Mouse (Mus musculus): ENCODE results near the gene Cpz. TPM values are rescaled to one million over a fixed set of nuclear protein-coding genes. Genes with fewer than 3 reads are reported as not detected.

Gene Cpz
- polyA plus RNA-seq, 1 experiment from 2014 or later: 0.12 TPM

DNA sequence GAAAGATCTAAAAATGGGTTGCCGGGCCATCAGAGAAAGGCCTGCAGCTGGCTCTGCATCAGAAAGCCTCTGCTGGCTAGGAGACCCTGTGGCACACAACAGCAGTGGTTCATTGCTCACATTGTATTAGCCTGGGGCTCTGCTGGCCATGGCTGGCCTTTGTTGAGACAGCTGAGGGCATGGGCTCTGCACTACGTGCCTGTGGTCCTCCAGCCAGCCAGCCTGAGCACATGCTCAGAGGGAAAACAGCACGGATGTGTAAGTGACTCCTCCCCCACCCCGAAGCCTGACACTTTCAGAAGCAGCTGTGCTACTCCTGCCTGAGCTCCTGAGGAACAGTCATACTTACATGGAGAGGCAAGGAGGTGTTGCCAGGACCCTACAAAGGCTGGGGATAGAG is 46.0 kb downstream of the Cpz start:
- ChIA-PET CTCF (interaction anchor here (0.8 to 1.4 kb wide), 2 partner anchors 10 to 118 kb away, joined by 3 to 4 read pairs; no protein-coding TSS in a partner anchor), POLR2A (interaction anchor here (0.6 kb wide), 1 partner anchor 13 kb away, joined by 3 read pairs; no protein-coding TSS in a partner anchor)
- DNase-seq (ENCODE audit: low read depth, low spot score) (no peak), ATAC-seq (no peak)
- no peak for TF ChIP-seq CTCF (IDR thresholded peaks at IDR 0.05)
- peaks cover 18% of the 10 kb centered on the region for H3K27me3 ChIP-seq
- in situ Hi-C loops (cut with MboI; ENCODE audit: low pct_unique_long_range_greater_than_20kb): no loop called here

DNA sequence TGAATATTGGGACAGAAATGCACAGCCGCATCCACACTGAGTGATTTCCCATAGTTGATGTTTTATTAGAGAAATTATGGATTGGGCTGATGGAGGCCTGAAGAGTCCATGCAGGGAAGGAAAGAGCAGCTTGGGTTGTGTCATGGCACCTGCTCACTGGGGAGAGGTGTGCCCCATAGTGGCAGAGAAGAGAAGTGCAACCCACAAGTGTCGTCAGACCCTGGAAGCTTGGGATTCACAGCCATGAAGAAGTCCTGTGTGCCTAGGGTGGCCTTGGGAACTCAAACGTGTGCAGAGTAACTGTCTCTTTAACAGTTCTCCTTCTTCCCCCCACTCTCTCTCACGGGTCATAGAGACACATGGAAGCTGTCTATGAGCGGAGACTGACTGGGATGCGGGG is 50.3 kb downstream of the Cpz start:
- no peak for DNase-seq (ENCODE audit: low read depth, low spot score)
- TF ChIP-seq CTCF (IDR thresholded peaks at IDR 0.05): no peak
- in situ Hi-C loops (cut with MboI; ENCODE audit: low pct_unique_long_range_greater_than_20kb): no loop called here
- ChIA-PET POLR2A (no interaction called here), CTCF (no interaction called here)
- ATAC-seq: no peak
- peaks cover 42% of the 10 kb centered on the region for H3K27me3 ChIP-seq

DNA sequence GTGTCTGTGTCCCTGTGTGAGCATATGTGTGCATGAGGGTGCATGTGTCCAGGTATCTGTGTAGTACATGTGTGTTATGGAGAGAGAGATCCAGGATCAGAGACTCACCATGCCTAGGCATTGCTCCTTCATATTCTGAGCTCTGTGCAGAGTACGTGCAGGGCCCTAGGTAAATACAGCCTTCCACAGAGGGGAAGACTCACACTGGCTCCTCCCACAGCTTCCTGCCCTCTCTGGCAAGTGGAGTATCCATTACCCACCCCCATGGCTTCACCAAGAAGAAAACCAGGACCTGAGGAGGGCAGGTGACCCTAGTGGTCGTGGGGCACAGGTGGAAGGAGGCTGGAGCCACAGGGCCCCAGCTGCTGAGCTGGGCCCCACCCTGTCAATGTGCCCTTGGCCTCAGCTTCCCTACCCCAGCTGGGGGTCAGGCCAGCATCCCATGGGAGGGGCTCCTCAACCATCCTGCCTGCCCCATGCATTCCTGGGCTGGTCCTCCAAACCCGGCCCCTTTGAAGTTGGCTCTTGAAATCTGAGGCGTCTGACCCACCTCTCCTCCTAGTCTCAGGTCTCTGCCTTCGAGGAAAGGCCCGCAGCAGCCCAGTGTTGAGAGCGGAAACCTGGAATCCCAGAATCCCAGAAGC is 54.5 kb downstream of the Cpz start:
- in situ Hi-C loops (cut with MboI; ENCODE audit: low pct_unique_long_range_greater_than_20kb): no loop called here
- ChIA-PET CTCF (no interaction called here), POLR2A (no interaction called here)
- ATAC-seq (no peak), DNase-seq (ENCODE audit: low read depth, low spot score) (no peak)
- peaks cover 71% of the 10 kb centered on the region for H3K27me3 ChIP-seq
- TF ChIP-seq CTCF (IDR thresholded peaks at IDR 0.05): no peak

DNA sequence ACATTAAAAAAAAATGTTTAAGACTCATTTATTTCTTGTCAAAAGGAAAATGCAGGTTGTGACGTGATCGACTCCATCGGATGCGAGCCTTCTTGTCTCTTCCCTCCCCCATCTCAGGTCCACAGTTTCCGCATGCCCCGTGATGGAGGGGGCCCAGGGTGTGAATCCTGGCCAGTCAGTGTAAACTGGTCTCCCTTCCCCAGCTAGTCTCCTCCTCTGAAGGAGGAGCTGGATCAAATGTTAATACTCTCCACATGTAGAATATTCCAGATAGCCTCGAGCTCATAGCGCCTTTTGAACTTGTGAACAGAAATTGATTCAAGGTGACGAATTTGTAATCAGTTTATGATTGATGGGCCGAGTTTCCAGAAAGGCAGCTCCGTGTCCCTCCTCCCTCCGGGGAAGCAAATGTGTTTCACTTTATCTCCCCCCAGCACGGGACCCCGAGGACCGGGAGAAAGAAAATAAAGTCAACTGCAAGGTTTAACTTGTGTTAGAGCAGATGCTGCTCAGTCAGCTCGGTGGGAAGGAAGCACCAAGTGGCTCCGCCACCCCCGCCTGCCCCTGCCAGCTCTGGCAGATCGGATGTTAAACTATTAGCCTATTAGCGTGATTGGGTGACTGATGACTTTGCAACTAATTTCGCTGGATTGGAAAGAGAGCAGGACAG is 59.4 kb downstream of the Cpz start:
- POLR2A ChIA-PET: no interaction called here
- H3K27me3 ChIP-seq: peaks cover 91% of the 10 kb centered on the region
- no peak for TF ChIP-seq CTCF (IDR thresholded peaks at IDR 0.05)
- ATAC-seq: no peak
- in situ Hi-C loops (cut with MboI; ENCODE audit: low pct_unique_long_range_greater_than_20kb): no loop called here
- no peak for DNase-seq (ENCODE audit: low read depth, low spot score)
- CTCF ChIA-PET: no interaction called here

DNA sequence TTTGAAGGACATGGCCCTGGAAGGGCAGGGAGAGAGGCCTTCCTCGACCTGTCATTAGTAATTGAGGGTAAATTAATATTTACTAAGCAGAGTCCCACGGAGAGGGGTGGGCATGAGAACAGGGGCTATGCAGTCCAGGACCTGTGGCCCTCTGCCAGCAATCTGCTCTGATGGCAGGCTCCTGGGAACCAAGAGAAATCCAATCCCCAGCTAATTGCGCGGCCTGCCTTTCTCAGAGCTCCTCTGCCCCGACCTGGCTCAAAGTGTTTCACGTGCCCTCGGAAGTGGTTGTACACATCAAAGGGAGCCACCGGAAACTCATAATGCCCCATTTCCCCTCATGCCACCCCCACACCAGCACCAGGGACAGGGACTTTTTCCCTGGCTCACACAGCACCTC is 63.4 kb downstream of the Cpz start:
- no peak for TF ChIP-seq CTCF (IDR thresholded peaks at IDR 0.05)
- ATAC-seq (no peak), DNase-seq (ENCODE audit: low read depth, low spot score) (no peak)
- in situ Hi-C loops (cut with MboI; ENCODE audit: low pct_unique_long_range_greater_than_20kb): no loop called here
- ChIA-PET POLR2A (no interaction called here), CTCF (no interaction called here)
- peaks cover 79% of the 10 kb centered on the region for H3K27me3 ChIP-seq

DNA sequence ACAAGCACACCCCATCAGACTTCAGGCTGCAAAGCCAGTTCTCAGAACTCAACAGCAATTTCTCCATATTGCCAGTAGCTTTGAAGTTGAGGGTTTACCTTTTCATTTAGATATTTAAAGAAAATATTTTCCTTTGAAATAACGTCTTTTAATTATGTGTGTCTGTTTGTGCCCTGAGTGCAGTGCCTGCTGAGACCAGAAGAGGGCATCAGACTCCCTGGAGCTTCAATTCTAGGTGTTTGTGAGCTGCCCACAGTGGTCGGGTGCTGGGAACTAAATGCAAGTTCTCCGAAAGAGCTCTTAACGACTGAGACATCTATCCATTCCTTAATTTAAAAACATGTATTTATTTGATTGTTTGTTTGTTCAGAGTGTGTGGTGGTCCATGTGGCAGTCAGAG is 65.7 kb downstream of the Cpz start:
- TF ChIP-seq CTCF (IDR thresholded peaks at IDR 0.05): no peak
- in situ Hi-C loops (cut with MboI; ENCODE audit: low pct_unique_long_range_greater_than_20kb): no loop called here
- H3K27me3 ChIP-seq: peaks cover 63% of the 10 kb centered on the region
- ChIA-PET POLR2A (no interaction called here), CTCF (no interaction called here)
- DNase-seq (ENCODE audit: low read depth, low spot score) (no peak), ATAC-seq (no peak)

DNA sequence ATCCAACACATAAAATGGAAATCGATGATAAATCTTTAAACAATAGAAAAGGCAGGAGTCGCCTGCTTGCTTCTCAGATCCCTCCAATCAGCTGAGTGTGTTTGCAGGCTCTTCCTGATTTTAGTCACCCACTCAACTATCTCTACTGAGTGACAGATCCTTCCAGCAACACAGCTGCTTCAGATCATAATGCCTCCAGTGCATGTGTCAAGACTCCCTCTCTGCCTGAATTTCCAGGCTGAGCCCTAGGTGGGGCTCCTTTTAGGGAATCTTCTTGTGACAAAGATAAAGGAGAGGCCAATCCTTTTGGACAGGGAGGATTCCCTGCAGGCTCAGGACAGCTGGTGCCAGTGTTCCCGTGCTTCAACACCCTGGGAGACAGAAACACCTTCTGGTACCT is 67.2 kb downstream of the Cpz start:
- no peak for TF ChIP-seq CTCF (IDR thresholded peaks at IDR 0.05)
- ATAC-seq (no peak), DNase-seq (ENCODE audit: low read depth, low spot score) (no peak)
- H3K27me3 ChIP-seq: peaks cover 56% of the 10 kb centered on the region
- CTCF ChIA-PET: interaction anchor here (1.0 to 1.7 kb wide), 2 partner anchors 18 to 55 kb away, joined by 3 read pairs; no protein-coding TSS in a partner anchor
- in situ Hi-C loops (cut with MboI; ENCODE audit: low pct_unique_long_range_greater_than_20kb): no loop called here
- POLR2A ChIA-PET: no interaction called here

DNA sequence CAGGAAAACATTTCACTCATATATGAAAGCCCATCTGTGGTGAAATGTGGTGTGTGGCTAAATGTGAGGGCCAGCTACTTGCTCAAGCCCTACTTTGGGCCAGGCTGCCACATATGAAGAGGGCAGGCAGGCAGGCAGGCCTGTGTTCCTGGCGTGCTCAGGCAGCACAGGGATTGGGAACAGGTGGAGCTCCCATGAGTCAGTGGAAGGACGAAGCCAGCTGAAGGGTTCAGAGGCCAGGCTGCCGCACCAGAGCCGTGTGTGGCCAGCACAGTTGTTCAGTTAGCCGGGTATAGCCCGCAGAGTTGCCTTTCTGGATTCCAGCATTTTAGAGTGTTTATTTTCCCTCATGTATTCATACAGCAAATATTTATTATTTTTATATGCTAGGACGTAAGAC is 68.1 kb downstream of the Cpz start:
- in situ Hi-C loops (cut with MboI; ENCODE audit: low pct_unique_long_range_greater_than_20kb): no loop called here
- no peak for TF ChIP-seq CTCF (IDR thresholded peaks at IDR 0.05)
- DNase-seq (ENCODE audit: low read depth, low spot score) (no peak), ATAC-seq (no peak)
- ChIA-PET CTCF (no interaction called here), POLR2A (no interaction called here)
- peaks cover 58% of the 10 kb centered on the region for H3K27me3 ChIP-seq

DNA sequence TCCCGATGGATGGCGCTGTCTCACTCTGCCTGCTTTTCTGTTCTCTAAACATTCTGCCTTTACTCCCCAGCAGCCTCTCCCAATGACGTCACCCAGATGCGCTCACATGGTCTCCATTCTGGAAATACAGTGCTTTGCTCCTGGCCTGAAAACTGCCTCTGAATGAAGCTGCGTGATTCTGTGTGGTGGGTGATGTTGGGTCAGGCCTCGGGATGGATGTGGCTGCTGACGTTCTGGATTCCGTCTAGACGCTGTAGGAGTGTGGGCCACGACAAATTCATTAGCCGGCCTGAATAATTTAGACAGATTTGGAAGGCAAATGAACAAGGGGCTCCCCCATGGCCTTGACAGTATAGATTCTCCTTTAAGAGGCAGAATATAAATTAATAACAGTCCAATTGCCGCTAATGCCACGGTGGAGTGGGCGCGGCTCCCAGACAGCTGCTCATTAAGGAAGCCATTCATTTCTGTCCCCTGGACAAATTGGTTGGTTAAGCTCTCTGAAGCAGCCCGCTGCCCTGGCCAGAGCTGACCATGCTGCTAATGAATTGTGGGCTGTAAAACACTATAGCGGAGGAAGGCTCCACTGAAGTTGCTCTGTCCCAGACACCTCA is 71.2 kb downstream of the Cpz start:
- in situ Hi-C loops (cut with MboI; ENCODE audit: low pct_unique_long_range_greater_than_20kb): no loop called here
- no peak for DNase-seq (ENCODE audit: low read depth, low spot score)
- POLR2A ChIA-PET: interaction anchor here (0.9 kb wide), 1 partner anchor 9 kb away, joined by 3 read pairs; no protein-coding TSS in a partner anchor

More for the DNA sequence above, 71.2 kb downstream of the Cpz start:
- no peak for ATAC-seq
- H3K27me3 ChIP-seq: peaks cover 42% of the 10 kb centered on the region
- TF ChIP-seq CTCF (IDR thresholded peaks at IDR 0.05): no peak
- CTCF ChIA-PET: no interaction called here

Other genes starting within 250 kb of the Cpz start
- gene Adra2c, start 247.4 kb downstream of the Cpz start, polyA plus RNA-seq (2021): 0.01 TPM
- not detected for gene Hmx1, start 136.6 kb downstream of the Cpz start, polyA plus RNA-seq (2021)
- 6.1 TPM for gene Trmt44, start 49.4 kb upstream of the Cpz start, polyA plus RNA-seq (2021)
- gene Acox3, start 57.3 kb upstream of the Cpz start, polyA plus RNA-seq (2021): 44.7 TPM
- 0.36 TPM for gene Htra3, start 154.1 kb upstream of the Cpz start, polyA plus RNA-seq (2021)
- 25.1 TPM for gene Sh3tc1, start 214.3 kb upstream of the Cpz start, polyA plus RNA-seq (2021)
- gene Ablim2, start 232.2 kb upstream of the Cpz start, polyA plus RNA-seq (2021): 0.98 TPM